Mouse (Mus musculus) spleen, embryonic (tissue): ENCODE results near the gene Il15ra.

ENCODE experiments used
- CTCF ChIA-PET: fragments of 350-600 bp; sonication (Branson Sonifier 250); formaldehyde crosslinking; loops from one replicate; lab custom pipeline; 2022; lab: Charles Lee

Gene Il15ra

DNA sequence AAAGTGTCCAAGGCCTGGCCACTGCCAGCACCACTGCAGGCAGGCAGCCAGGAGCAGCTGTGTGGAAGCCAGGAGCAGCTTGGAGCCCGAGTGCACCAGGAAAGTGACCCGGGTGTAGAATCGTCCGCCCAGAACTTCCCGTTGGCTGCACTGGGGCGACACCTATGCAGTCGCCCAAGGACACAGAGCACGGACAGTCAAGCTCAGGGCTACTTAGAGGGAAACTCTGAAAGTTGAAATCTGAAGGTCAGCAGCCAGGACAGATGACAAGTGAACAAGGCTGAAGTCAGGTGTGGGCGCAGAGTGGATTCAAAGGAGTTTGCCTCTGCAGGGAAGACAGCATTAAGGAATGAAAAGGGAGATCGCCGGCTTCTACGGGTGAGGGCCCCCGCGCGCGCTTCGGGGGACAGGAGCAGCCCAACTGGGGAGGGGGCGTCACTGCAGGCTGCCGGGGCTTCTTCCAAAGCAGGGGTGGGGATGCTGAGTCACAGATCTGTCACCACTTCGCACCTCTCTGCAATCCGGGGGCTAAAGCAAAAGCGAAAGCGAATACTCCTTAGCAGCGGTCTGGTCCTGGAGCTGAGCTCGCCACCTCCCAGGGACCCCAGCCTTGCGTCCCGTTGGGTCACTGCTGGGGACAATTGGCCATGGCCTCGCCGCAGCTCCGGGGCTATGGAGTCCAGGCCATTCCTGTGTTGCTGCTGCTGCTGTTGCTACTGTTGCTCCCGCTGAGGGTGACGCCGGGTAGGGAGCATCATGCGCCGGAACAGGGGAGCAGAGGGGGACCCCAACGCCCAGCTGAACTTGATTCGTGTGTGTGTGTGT is at the start of gene Il15ra:
Il15ra (plus strand) TSS at position 90 of the 825 bp plus-strand sequence.
- CTCF ChIA-PET: no interaction called here

DNA sequence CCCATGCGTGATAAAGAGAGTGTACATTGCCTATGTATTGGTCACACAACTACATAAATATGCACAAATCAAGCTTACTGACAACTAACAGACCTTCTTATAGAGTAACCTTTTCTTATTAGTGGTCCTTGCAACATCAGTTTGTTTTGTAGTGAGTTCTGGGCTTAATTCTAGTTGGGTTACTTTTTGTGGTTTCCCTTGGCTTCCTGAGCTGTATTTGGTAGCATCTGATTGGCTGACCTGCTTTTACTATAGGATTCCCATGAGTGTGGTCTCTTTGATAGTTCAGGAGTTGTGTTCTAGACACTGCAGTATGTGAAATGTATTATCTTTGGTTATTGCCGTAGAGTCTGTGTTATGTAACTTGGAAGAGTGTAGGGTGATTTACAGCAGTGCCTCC is 47.5 kb upstream of the Il15ra start:
- CTCF ChIA-PET: interaction anchor here (0.6 to 0.8 kb wide), 2 partner anchors 20 to 41 kb away, joined by 3 read pairs; no protein-coding TSS in a partner anchor

DNA sequence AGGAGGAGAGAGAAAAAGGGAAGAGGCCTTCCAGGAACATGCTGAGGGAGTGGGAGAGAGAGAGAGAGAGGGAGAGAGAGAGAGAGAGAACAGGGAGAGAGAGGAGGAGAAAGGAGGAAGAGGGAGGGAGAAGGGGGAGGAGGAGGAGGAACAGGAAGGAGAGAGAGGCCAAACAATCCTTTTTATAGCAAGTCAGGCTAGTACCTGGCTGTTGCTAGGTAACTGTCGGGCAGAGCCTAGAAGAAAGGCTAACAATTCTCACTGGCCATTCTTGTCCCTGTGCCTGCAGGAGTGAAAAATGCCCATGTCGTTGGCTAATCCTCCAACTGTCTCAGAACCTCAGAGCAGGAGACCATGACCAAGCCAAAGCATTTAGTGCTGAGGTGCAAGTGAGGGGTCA is 45.8 kb upstream of the Il15ra start:
- CTCF ChIA-PET: no interaction called here

DNA sequence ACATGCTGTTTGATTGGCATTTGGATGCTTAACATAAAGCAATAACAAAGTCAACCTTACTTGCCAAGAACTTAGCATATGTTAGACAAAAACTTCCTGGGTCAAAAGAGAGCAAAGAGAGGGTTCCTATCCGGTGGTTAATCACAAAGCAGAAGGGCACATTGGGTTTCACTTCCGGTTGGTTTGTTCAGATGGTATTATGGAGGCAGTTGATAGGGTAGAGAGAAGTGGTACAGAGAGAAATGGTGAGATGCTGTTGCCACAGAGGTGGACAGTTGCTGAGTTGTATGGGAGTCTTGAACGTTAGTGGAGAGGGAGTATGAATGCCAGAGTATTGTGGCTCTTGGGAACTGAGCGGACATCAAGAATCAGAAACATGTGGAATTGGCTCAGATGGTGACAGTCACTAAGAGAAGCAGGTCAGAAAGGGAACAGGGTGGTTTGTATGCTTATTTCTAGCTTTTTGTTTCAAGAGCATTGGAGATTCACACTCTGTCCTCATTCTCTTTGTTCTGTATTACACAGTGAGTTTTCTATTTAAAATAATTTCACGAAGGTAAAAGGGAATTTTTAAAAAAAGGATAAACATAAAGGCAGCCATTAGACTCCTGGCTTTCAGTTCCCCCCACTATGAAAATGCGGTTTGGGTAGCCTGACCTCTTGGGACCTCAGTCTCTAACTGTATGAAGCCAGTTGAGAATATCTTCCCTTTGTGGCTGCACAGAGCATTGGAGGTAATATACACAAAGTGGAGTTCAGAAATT is 42.8 kb upstream of the Il15ra start:
- CTCF ChIA-PET: interaction anchor here (0.7 kb wide), 1 partner anchor 756 kb away, joined by 3 read pairs; no protein-coding TSS in a partner anchor

DNA sequence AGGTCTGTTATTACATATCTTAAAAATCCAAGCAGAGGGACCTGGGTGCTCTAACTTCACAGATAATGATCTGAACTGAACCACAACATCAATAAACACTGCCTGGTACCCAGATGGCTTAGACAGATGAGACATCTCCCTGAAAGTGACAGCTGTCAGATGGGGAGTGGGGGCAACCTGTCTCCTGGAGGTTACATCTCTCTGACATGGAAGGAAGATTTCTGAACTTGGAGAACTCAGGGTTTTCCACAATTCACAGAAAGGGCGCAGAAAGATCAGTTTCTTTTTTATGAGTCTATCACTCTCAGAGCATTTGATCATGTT is 42.2 kb upstream of the Il15ra start:
- CTCF ChIA-PET: no interaction called here

DNA sequence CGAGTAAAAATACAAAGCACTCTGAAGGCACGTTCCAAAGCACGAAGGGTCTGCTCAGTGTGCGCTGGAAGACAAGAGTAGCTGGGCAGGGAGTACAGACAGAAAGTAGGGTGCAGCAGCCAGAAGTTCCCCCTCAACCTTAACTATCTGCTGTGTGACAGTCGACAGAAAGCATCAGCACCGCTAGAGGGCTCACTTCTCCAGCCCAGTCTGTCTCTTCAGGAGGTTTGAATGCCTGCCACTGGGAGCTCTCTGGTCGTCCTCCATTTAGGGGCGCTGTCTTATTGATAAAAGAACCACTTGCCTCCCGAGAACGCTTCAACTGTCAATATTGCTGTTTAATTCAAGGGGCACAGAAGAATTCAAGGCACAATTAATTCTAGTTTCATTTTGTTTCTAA is 41.1 kb upstream of the Il15ra start:
- CTCF ChIA-PET: interaction anchor here (0.7 to 1.1 kb wide), 3 partner anchors 9 to 60 kb away, joined by 4 to 12 read pairs (median 6); partner anchors contain the start of gene Rbm17

DNA sequence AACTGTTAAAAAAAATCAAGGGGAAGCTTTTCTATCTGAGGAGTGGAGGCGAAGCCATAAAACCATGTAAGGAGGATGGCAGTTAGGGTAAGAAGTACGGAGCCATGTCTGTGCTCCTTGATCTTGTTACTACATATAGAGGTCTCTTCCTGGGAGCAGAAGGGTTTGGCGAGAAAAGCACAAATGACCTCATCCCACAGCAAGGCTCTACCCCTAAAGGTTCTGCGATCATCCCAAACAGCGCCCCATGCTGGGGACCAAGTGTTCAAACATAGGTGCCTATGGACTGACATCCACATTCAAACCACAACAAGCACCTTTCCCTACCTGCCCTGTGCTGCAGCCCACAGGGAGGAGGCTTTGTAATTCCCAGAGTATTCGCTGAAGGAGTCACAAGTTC is 40.7 kb upstream of the Il15ra start:
- CTCF ChIA-PET: interaction anchor here (0.7 to 1.1 kb wide), 3 partner anchors 8 to 61 kb away, joined by 4 to 12 read pairs (median 6); partner anchors contain the start of gene Rbm17

DNA sequence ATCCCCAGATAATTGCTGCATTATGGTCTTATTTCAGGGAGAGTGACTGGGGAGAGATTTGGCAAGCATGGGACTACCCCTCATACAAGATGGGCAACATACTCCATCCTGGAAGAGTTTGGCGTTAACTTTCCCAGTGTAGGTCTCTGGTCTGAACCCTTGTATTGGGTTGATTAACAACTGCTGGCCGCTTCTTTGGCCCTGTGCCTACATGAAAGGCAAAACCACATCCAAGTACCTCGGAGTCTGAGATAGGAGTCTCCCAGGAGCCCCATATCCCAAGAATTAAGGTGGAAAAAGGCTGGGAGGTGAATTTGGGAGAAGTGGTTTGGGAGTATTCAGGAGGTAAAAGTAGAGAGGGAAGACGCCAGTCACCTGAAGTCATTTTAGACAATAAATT is 40.3 kb upstream of the Il15ra start:
- CTCF ChIA-PET: interaction anchor here (1.1 kb wide), 1 partner anchor 61 kb away, joined by 12 read pairs; the partner anchor contains the start of gene Rbm17

DNA sequence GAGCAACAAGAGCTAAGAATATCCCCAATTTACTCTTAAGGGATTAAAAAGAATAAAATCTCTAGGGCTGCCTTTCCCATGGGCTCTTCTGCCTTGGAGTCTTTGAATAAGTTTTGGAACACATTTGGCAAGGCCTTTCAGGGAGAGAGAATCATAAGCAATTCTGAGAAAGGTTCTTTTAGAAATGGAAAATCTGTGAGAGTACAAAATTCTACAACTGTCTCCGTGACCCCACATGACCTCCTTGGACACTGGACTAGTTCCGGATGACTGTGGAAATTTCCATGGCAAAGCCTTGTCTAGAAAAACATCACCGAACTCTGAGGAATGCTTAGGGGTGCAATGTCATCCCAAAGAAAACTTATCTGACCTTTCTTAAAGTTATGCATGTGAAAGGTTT is 39.8 kb upstream of the Il15ra start:
- CTCF ChIA-PET: no interaction called here

DNA sequence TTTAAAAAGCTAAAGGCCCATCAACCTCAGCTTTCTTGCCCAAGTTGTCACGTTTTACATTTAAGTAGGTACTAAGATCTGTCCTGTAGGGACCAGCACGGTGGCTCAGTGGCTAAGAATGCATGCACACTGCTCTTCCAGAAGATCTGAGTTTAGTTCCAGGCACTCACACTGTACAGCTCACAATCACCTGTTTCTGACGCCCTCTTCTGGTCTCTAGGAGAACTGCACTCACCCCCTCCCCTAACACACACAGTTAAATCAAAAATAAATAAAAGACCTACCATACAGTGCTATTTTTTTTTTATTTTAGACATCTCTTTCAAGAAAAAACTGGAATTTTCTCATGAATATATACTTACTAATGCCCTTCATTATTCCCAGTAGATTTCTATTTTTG is 32.9 kb upstream of the Il15ra start:
- CTCF ChIA-PET: interaction anchor here (0.5 to 1.1 kb wide), 8 partner anchors 8 to 811 kb away, joined by 3 to 8 read pairs (median 4); partner anchors contain the start of gene Rbm17

DNA sequence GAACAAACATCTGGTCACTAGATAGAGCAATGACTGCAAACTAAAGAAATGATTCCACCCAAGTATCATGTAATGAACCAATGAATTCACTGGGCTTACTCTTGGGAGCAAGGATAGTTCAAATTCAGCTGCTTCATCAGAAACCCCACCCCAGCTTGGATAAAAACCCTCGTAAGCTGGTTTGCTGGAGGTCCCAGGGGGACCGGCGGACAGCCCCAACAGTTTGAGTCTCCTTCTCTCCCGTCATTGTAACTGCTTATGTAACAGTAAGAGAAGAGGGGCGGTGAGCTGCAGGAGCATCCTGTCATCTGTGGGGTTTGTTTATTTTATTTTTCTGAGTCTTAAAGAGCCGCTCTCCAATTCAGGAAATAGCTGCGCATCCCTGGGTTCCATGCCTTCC is 25.5 kb upstream of the Il15ra start:
- CTCF ChIA-PET: interaction anchor here (0.6 kb wide), 1 partner anchor 666 kb away, joined by 4 read pairs; no protein-coding TSS in a partner anchor

DNA sequence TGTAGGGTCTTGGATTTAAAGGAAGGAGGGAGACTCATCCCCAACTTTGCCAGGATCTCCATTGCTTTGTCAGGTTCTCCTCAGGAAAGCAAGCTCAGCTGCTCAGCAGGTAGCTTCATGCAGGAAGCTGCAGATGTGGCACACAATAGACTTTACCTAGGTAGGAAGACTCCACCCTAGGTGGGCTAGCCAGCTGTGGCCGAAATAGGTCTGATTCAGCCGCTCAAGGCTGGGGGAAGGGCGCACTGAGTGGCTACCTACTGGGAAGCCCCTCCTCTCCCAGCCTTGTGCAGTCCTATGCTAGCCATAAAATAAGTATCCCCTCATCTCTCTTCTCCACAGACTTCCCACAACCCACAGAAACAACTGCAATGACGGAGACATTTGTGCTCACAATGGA is 22.4 kb upstream of the Il15ra start:
- CTCF ChIA-PET: no interaction called here

DNA sequence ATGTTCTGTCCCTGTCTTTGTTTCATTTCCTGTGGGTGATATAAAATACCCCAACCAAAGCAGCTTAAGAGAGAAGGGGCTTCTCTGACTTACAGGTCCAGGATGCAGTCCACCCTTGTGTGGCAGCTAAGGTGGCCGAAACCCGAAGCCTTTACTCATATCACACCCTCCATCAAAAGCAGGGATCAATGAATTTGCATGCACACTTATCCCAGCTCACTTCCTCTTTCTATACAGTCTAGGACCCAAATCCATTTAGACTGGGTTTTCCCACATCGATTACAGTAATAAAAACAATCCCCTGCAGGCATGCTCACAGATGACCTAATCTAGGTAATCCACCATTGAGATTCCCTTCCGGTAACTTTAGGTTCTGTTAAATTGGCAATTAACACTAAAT is 18.6 kb upstream of the Il15ra start:
- CTCF ChIA-PET: interaction anchor here (0.7 kb wide), 1 partner anchor 79 kb away, joined by 4 read pairs; no protein-coding TSS in a partner anchor

DNA sequence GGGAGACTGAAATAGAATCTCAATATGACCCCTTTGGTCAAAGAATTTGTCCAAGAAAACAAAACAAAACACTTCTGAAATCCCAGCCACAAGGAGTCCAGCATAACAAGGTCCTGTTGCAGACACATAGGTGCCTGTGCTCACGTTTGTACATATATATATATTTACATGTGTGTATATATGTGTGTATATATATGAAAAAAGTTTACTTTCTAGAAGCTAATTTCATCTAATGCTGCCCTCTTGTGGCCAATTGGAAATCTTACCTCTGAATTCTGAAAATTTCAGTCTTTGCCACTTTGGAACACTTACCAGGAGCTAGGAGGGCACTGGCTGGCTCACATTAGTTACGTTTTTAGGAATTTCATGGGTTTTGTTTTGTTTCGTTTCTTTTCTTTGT is 17.7 kb upstream of the Il15ra start:
- CTCF ChIA-PET: no interaction called here

DNA sequence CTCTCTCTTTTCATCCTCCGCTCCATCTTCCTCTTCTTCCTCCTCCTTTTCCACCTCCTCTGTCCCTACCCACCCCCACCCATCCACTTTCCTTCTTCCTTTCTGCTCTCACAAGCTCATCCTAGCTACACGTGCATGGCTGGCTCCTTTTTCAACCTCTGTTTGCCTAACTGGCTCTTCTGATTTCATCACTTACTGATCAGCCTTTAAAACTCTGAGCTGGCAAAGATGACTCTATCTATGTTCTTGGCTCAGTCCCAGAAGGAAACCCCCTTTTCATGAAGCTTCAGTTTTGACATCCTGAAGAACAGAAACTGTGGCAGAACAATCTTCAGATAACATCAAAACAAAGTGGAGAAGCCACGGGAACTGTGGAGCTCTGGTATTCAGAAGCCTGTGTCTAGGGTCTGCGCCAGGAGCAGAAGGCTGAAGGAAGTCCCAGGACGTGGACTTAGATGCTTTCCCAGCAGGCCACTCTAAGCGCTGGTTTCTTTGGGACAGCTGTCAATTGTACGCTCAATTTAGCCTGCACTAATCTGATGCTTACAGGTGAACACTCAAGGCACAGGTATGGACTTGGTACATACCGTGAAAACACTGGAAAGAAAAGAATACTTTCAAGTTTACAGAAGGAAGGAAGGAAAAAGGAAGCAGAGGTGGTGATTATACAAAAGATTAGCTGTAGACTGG is 14.7 kb upstream of the Il15ra start:
- CTCF ChIA-PET: interaction anchor here (0.7 kb wide), 1 partner anchor 192 kb away, joined by 3 read pairs; no protein-coding TSS in a partner anchor

DNA sequence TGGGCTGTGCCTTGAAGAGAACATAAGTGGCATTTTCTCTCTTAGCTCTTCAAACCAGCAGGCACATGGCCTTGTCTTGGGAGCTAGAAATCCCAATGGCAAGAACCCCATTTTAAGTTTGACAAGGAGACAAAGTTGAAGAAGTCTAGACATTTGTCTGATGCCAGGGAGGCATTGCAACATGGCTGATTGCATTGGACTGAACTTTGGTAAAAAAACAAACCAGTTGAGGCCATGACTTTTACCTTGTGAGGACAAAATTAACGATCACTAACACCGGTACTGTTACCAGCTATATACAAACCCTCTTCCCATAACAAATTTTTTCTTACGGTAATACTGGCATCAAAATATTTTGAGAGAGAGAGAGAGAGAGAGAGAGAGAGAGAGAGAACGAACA is 11.7 kb upstream of the Il15ra start:
- CTCF ChIA-PET: no interaction called here

DNA sequence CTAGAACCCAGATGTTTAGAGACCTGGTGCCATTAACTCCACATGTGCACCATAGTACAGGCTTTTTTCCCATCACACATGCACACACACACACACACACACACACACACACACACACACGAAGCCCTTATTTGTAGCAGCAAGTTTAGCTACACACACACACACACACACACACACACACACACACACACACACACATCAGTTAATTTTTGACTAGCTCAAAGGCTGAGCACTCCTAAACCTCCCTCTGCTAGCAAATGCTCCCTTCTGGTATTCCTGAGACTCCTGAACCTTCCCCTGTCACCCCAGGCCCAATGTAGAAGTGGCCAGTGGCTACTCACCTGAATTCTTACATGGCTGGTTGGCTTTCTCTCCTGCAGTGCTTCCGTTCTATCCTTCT is 11.0 kb upstream of the Il15ra start:
- CTCF ChIA-PET: interaction anchor here (0.6 kb wide), 1 partner anchor 132 kb away, joined by 3 read pairs; no protein-coding TSS in a partner anchor

DNA sequence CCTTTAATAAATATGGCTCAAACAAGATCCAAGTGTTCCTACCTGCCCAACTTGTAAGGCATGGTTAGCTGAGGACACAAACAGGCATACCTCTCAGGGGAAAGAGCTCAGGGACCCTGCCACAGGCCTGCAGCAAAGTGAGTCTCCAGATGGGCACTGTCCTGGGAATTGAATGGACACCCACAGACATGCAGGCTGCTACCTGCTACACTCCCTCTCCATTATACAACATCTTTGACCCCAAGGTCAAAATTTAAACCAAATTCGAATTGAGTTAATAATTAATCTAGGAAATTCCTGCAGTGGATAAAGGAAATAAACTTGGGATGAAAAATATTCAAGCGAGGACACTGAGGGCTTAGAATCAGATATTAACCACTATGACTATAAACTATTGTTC is 9.2 kb upstream of the Il15ra start:
- CTCF ChIA-PET: no interaction called here

DNA sequence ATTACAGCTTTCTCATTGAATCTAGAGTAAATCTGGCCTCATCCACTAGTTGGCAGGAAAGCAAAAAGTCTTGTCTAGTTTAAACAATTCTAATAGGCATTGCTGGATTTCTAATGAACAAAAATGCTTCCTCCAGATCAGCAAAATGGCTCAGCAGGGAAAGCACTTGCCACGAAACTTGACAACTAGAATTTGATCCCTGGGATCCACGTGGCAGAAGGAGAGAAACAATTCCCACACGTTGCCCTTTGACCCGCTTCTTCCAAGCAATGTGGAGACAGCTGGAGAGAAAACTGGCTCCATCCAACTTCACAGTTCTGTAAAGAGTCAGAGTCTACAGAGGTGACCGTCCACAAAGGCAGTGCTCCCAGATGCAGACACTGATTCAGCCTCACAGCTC is 6.1 kb upstream of the Il15ra start:
- CTCF ChIA-PET: no interaction called here

DNA sequence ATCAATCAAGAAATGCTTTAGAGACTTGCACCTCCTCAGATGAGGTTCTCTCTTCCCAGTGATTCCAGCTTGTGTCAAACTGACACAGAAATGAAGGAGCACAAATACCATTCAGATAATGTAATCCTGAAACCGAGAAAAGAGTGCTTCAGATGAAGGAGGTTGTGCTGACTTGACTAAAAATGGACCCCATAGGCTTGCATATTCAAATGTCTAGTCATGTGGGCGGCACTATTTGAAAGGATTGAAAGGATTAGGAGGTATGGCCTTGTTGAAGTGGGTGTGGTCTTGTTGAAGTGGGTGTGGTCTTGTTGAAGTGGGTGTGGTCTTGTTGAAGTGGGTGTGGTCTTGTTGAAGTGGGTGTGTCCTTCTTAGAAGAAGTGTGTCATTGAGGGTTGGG is 5.2 kb upstream of the Il15ra start:
- CTCF ChIA-PET: interaction anchor here (0.6 kb wide), 1 partner anchor 11 kb away, joined by 3 read pairs; no protein-coding TSS in a partner anchor

DNA sequence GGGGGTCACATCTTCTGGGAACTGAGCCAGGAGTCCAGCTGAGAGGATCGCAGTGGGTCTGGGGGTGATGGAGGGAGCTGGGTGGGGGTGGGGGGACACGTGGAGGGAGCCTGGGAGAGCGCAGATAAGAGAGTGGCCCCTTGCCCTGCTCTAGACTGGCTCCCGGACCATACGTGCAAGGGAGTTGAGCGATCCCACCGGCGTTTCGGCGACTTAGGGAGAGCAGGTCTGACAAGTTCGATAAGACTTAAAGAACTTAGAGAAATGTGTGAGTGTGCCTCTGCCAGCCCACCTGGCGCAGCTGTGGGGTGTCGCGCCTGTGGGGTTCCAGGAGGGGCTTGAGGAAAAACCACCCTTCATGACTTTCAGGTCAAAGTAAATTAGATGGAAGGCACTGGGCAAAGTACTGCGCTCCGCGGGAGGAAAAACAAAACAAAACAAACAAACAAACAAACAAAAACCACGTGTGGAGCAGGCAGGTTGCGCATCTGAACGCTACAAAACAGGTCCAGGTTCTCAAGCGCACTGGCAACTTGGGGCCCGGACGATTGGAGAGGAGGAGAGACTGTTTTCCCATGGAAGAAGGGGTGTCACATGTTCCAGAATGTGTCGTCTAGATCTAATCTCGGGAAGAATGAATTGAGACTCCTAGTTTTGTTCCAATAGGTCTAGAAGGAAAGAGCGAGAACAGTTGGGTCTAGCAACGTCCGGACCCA is 1.1 kb downstream of the Il15ra start:
- CTCF ChIA-PET: no interaction called here
